Mouse (Mus musculus) C2C12 (cell line): Measurements from ENCODE around the gene Camta1. TPM values are rescaled to one million over a fixed set of nuclear protein-coding genes. Genes with fewer than 3 reads are reported as not detected.

Source experiments
- H3K27me3 ChIP-seq: one replicate; pipeline ENCODE4 v1.6.1; 2011; ENCODE audit not compliant: control insufficient read depth, insufficient read depth, insufficient read length
- H3K36me3 ChIP-seq: one replicate; pipeline ENCODE4 v1.6.1; 2011; ENCODE audit not compliant: control insufficient read depth, insufficient read depth
- H3K4me3 ChIP-seq: one replicate; pipeline ENCODE4 v1.5.1; 2011; ENCODE audit warnings: mild to moderate bottlenecking, control low read depth; ENCODE audit not compliant: poor library complexity, insufficient read depth, severe bottlenecking
- H3K79me2 ChIP-seq: one replicate; pipeline ENCODE4 v1.6.1; 2011; ENCODE audit not compliant: control insufficient read depth, insufficient read depth
- H3K79me3 ChIP-seq: one replicate; pipeline ENCODE4 v1.6.1; 2011; ENCODE audit warnings: low read depth, control low read depth
- H3ac ChIP-seq: one replicate; pipeline ENCODE3; 2011; ENCODE audit warnings: low read depth; ENCODE audit not compliant: control insufficient read depth, insufficient read length
- CEBPB ChIP-seq: IDR thresholded peaks from one replicate; pipeline ENCODE4 v1.6.1; 2011; ENCODE audit warnings: low read depth, mild to moderate bottlenecking, control low read depth, moderate library complexity
- CTCF ChIP-seq: IDR thresholded peaks from one replicate; pipeline ENCODE4 v1.5.1; 2011; ENCODE audit not compliant: control insufficient read depth, insufficient read depth, insufficient read length
- FOSL1 ChIP-seq: IDR thresholded peaks from one replicate; pipeline ENCODE4 v1.8.0; 2011; ENCODE audit warnings: mild to moderate bottlenecking, low read length; ENCODE audit not compliant: poor library complexity, insufficient read depth, severe bottlenecking
- MAX ChIP-seq: IDR thresholded peaks from one replicate; pipeline ENCODE4 v1.6.1; 2011; ENCODE audit warnings: mild to moderate bottlenecking, control low read depth
- MYOD1 ChIP-seq: IDR thresholded peaks from one replicate; pipeline ENCODE4 v1.6.1; 2011; ENCODE audit warnings: low read depth; ENCODE audit not compliant: control insufficient read depth, insufficient read length
- MYOG ChIP-seq: IDR thresholded peaks from one replicate; pipeline ENCODE4 v1.6.1; 2011; ENCODE audit not compliant: control insufficient read depth, insufficient read length; ENCODE audit errors: extremely low read depth
- USF1 ChIP-seq: IDR thresholded peaks from one replicate; pipeline ENCODE4 v1.6.1; 2011; ENCODE audit warnings: low read depth, mild to moderate bottlenecking, control low read depth, moderate library complexity
- polyA plus RNA-seq: library from polyadenylated mRNA; unstranded; fragments of >200 nt; fragmentation: generic; extraction: Trizol; gene quantifications from one replicate; pipeline ENCODE4 v1.2.1, GENCODE M21; 2012; ENCODE audit warnings: missing spikeins

Gene Camta1
- polyA plus RNA-seq, 1 experiment: 21.7 TPM

GRCm38 (mm10) chr4:151688206-151688605 lies 173.5 kb downstream of the Camta1 start:
- Histone ChIP-seq H3K79me3 (no peaks in the 10 kb centered on the region), H3K36me3 (no peaks in the 10 kb centered on the region), H3K27me3 (peaks cover 3% of the 10 kb centered on the region), H3K79me2 (no peaks in the 10 kb centered on the region), H3ac (no peak overlapping the region), H3K4me3 (no peak overlapping the region)
- TF ChIP-seq CTCF: no peak
- TF ChIP-seq USF1: no peak
- TF ChIP-seq MYOG: no peak
- TF ChIP-seq FOSL1: no peak
- TF ChIP-seq MAX: no peak
- TF ChIP-seq CEBPB: no peak
- TF ChIP-seq MYOD1: no peak

GRCm38 (mm10) chr4:151684596-151684995 lies 177.1 kb downstream of the Camta1 start:
- no peak for TF ChIP-seq FOSL1
- TF ChIP-seq MYOG: no peak
- TF ChIP-seq USF1: no peak
- TF ChIP-seq CTCF: no peak
- no peak for TF ChIP-seq MAX
- Histone ChIP-seq H3K27me3 (peaks cover 3% of the 10 kb centered on the region), H3K4me3 (no peak overlapping the region), H3ac (no peak overlapping the region), H3K79me3 (no peaks in the 10 kb centered on the region), H3K79me2 (no peaks in the 10 kb centered on the region), H3K36me3 (no peaks in the 10 kb centered on the region)

GRCm38 (mm10) chr4:151682831-151683488 lies 178.7 kb downstream of the Camta1 start:
- no peaks in the 10 kb centered on the region for H3K79me2 ChIP-seq
- H3K36me3 ChIP-seq: no peaks in the 10 kb centered on the region
- H3ac ChIP-seq: no peak overlapping the region
- no peaks in the 10 kb centered on the region for H3K79me3 ChIP-seq
- peaks cover 3% of the 10 kb centered on the region for H3K27me3 ChIP-seq
- H3K4me3 ChIP-seq: no peak overlapping the region
- TF ChIP-seq MYOG (no peak), USF1 (no peak), CEBPB (no peak), FOSL1 (no peak), MYOD1 (no peak), MAX (no peak), CTCF (no peak)

GRCm38 (mm10) chr4:151672452-151672851 lies 189.2 kb downstream of the Camta1 start:
- Histone ChIP-seq H3K36me3 (no peaks in the 10 kb centered on the region), H3K79me3 (no peaks in the 10 kb centered on the region), H3ac (no peak overlapping the region), H3K79me2 (no peaks in the 10 kb centered on the region), H3K4me3 (no peak overlapping the region), H3K27me3 (peaks cover 49% of the 10 kb centered on the region)
- TF ChIP-seq FOSL1 (no peak), MYOD1 (no peak), MAX (no peak), MYOG (no peak), CTCF (no peak), USF1 (no peak), CEBPB (no peak)

GRCm38 (mm10) chr4:151666411-151666901 lies 195.2 kb downstream of the Camta1 start:
- no peaks in the 10 kb centered on the region for H3K79me3 ChIP-seq
- H3ac ChIP-seq: no peak overlapping the region
- TF ChIP-seq FOSL1 (no peak), MYOG (no peak), MYOD1 (no peak), MAX (no peak)
- H3K27me3 ChIP-seq: peaks cover 41% of the 10 kb centered on the region
- no peak overlapping the region for H3K4me3 ChIP-seq
- H3K36me3 ChIP-seq: no peaks in the 10 kb centered on the region
- no peaks in the 10 kb centered on the region for H3K79me2 ChIP-seq

- Histone ChIP-seq H3K79me2 (no peaks in the 10 kb centered on the region), H3ac (no peak overlapping the region)
- TF ChIP-seq MAX (no peak), CEBPB (no peak)
Observed at GRCm38 (mm10) chr4:151661486-151661885, 200.2 kb downstream of the Camta1 start.

More at GRCm38 (mm10) chr4:151661486-151661885, 200.2 kb downstream of the Camta1 start:
- no peaks in the 10 kb centered on the region for H3K79me3 ChIP-seq
- H3K27me3 ChIP-seq: peaks cover 42% of the 10 kb centered on the region
- H3K36me3 ChIP-seq: no peaks in the 10 kb centered on the region
- H3K4me3 ChIP-seq: no peak overlapping the region
